Mouse (Mus musculus) forebrain, embryonic 11.5 days (tissue): ENCODE results near the gene Adprh. TPM values are rescaled to one million over a fixed set of nuclear protein-coding genes. Genes with fewer than 3 reads are reported as not detected.

ENCODE experiments used
- ATAC-seq: fragments of 200-750 bp; cut with Nextera tagmentation; replicated peaks from 2 replicates; pipeline ENCODE4 v1.8.0; 2017; ENCODE audit warnings: moderate TSS enrichment; ENCODE audit not compliant: low FRiP score
- DNase-seq: peaks from one replicate; pipeline ENCODE4 v3.0.0-alpha.2; 2017; ENCODE audit warnings: low spot score
- H3K27ac ChIP-seq: fragments of 300-500 bp; sonication (generic); 2 replicates; pipeline ENCODE4 v1.5.1; 2014; ENCODE audit warnings: low read depth, low read length
- H3K27me3 ChIP-seq: fragments of 300-500 bp; sonication (generic); 2 replicates; pipeline ENCODE4 v1.6.1; 2014; ENCODE audit warnings: mild to moderate bottlenecking, low read length, mixed read lengths; ENCODE audit not compliant: control insufficient read depth, insufficient read depth
- H3K36me3 ChIP-seq: fragments of 300-500 bp; sonication (generic); 2 replicates; pipeline ENCODE4 v1.6.1; 2014; ENCODE audit warnings: mild to moderate bottlenecking, low read length, moderate library complexity, mixed read lengths; ENCODE audit not compliant: control insufficient read depth, insufficient read depth
- H3K4me1 ChIP-seq: fragments of 300-500 bp; sonication (generic); replicated peaks from 2 replicates; pipeline ENCODE4 v1.6.1; 2014; ENCODE audit warnings: low read length, mixed read lengths; ENCODE audit not compliant: control insufficient read depth, insufficient read depth
- H3K4me2 ChIP-seq: fragments of 300-500 bp; sonication (generic); 2 replicates; pipeline ENCODE4 v1.6.1; 2014; ENCODE audit warnings: low read depth, mild to moderate bottlenecking, low read length, moderate library complexity, mixed read lengths; ENCODE audit not compliant: severe bottlenecking
- H3K4me3 ChIP-seq: fragments of 300-500 bp; sonication (generic); 2 replicates; pipeline ENCODE4 v1.5.1; 2014; ENCODE audit warnings: low read depth, low read length
- H3K9ac ChIP-seq: fragments of 300-500 bp; sonication (generic); 2 replicates; pipeline ENCODE4 v1.6.1; 2014; ENCODE audit warnings: low read length
- H3K9me3 ChIP-seq: fragments of 300-500 bp; sonication (generic); 2 replicates; pipeline ENCODE4 v1.6.1; 2016; ENCODE audit warnings: low read length, mixed read lengths; ENCODE audit not compliant: control insufficient read depth
- WGBS: fragments of 180-500 bp; shearing (Covaris S2); extraction: QIAGEN DNeasy Blood & Tissue Kit; methylation state at CpG from one replicate; pipeline ENCODE4 v1.1.7; 2014; 5-methylcytosine and 5-hydroxymethylcytosine counted together
- polyA plus RNA-seq: library from polyadenylated mRNA; unstranded; fragments of >200 nt; fragmentation: Nextera tagmentation; extraction: Ambion mirVana; gene quantifications from 2 replicates; pipeline ENCODE4 v1.2.1, GENCODE M21; 2014

Adprh gene
- polyA plus RNA-seq, 1 experiment from 2014 or later = 135 TPM

DNA sequence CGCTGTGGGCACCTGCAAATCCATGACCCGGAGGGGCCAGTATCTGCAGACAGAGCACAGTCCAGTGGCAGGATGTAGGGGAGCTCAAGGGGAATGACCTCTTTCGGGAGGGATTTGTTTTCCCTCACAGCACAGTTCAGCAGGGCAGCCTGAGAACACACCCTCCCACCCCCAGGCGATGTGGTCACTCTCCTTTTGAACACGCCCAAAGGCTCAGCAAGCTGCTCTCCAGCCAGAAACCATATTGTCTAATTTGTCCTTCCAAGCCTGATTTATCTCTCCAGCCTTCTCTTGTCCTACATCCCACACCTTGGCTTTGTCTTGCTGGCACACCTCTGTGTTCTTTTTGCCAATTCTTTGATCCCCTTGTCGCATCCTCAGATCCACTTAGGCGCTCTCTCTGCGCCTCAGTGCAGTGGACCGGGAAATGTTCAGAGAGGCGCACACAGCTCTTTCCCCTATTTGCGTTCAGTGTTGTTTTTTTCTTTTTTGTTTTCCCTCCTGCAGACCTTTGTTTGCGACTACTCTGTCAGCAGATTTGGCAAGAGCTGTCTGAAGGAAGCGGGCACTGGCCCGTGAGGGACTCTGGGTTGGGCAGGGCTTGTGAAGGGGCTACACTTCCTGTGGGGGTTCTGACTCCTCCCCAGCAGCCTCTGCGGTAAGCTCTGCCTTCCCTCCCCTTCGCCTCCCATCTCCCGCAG, 52.8 kb downstream of the Adprh start:
- Histone ChIP-seq H3K36me3 (no peaks in the 10 kb centered on the region), H3K27me3 (no peaks in the 10 kb centered on the region), H3K4me3 (peak overlapping the region; percentile 20), H3K9ac (peak overlapping the region; percentile 37), H3K27ac (peak overlapping the region; percentile 34; the same call in 1 of the 2 replicates), H3K4me1 (peaks cover 9% of the 10 kb centered on the region; the same call in 1 of the 2 replicates), H3K9me3 (no peaks in the 10 kb centered on the region), H3K4me2 (peak overlapping the region; percentile 54)
- 9% methylated on average over 17 of the region's 17 CpGs for WGBS
- DNase-seq = peak; percentile 74
- ATAC-seq = peak; percentile 92

GRCm38 (mm10) chr16:38399076-38399475, 53.4 kb downstream of the Adprh start:
- Histone ChIP-seq H3K9me3 (no peaks in the 10 kb centered on the region), H3K9ac (peak overlapping the region; percentile 37; the same call in 1 of the 2 replicates), H3K27me3 (no peaks in the 10 kb centered on the region), H3K36me3 (no peaks in the 10 kb centered on the region), H3K4me2 (peak overlapping the region; percentile 54), H3K4me1 (peaks cover 9% of the 10 kb centered on the region; the same call in 1 of the 2 replicates), H3K27ac (no peak overlapping the region), H3K4me3 (no peak overlapping the region)
- DNase-seq (no peak), ATAC-seq (no peak)
- WGBS = 71% methylated on average over 3 of the region's 3 CpGs

GRCm38 (mm10) chr16:38398266-38398665, 54.2 kb downstream of the Adprh start:
- H3K4me2 ChIP-seq = no peak overlapping the region
- H3K36me3 ChIP-seq = no peaks in the 10 kb centered on the region
- no peaks in the 10 kb centered on the region for H3K9me3 ChIP-seq
- 89% methylated on average over 6 of the region's 6 CpGs for WGBS
- H3K4me1 ChIP-seq = peaks cover 9% of the 10 kb centered on the region; the same call in 1 of the 2 replicates
- no peak overlapping the region for H3K4me3 ChIP-seq
- H3K9ac ChIP-seq = no peak overlapping the region
- ATAC-seq = no peak
- DNase-seq = no peak
- H3K27me3 ChIP-seq = no peaks in the 10 kb centered on the region
- H3K27ac ChIP-seq = no peak overlapping the region

GRCm38 (mm10) chr16:38396155-38396554, 56.3 kb downstream of the Adprh start:
- WGBS = 82% methylated on average over 13 of the region's 13 CpGs
- Histone ChIP-seq H3K4me2 (no peak overlapping the region), H3K4me1 (peaks cover 9% of the 10 kb centered on the region; the same call in 1 of the 2 replicates), H3K9me3 (no peaks in the 10 kb centered on the region), H3K36me3 (no peaks in the 10 kb centered on the region), H3K4me3 (no peak overlapping the region), H3K27me3 (no peaks in the 10 kb centered on the region), H3K27ac (no peak overlapping the region), H3K9ac (no peak overlapping the region)
- DNase-seq (no peak), ATAC-seq (no peak)

- Histone ChIP-seq H3K36me3 (no peaks in the 10 kb centered on the region), H3K9ac (no peak overlapping the region), H3K4me1 (peaks cover 9% of the 10 kb centered on the region; the same call in 1 of the 2 replicates), H3K4me3 (no peak overlapping the region), H3K9me3 (no peaks in the 10 kb centered on the region), H3K4me2 (no peak overlapping the region), H3K27ac (no peak overlapping the region), H3K27me3 (no peaks in the 10 kb centered on the region)
- ATAC-seq = no peak
- 78% methylated on average over 6 of the region's 6 CpGs for WGBS
- no peak for DNase-seq
These were observed 57.3 kb downstream of the Adprh start for GRCm38 (mm10) chr16:38395060-38395730.

GRCm38 (mm10) chr16:38394191-38394618, 58.3 kb downstream of the Adprh start:
- Histone ChIP-seq H3K4me3 (no peak overlapping the region), H3K36me3 (no peaks in the 10 kb centered on the region), H3K27me3 (no peaks in the 10 kb centered on the region), H3K4me1 (peaks cover 1% of the 10 kb centered on the region; the same call in 1 of the 2 replicates), H3K9me3 (no peaks in the 10 kb centered on the region), H3K4me2 (no peak overlapping the region), H3K9ac (no peak overlapping the region), H3K27ac (no peak overlapping the region)
- no peak for DNase-seq
- 85% methylated on average over 8 of the region's 8 CpGs for WGBS
- ATAC-seq = no peak

Other genes with a start within 250 kb of the Adprh start
- gene Nr1i2, start 157.9 kb downstream of the Adprh start, polyA plus RNA-seq = not detected in 2 replicates
- 0.39 and 0.41 TPM in 2 replicates for gene Maats1, start 110.6 kb downstream of the Adprh start, polyA plus RNA-seq
- 118 and 119 TPM in 2 replicates for gene Cox17, start 105.7 kb downstream of the Adprh start, polyA plus RNA-seq
- gene Gm21987, start 105.7 kb downstream of the Adprh start, polyA plus RNA-seq = not detected in 2 replicates
- gene Popdc2, start 90.5 kb downstream of the Adprh start, polyA plus RNA-seq = 0.56 and 1.4 TPM in 2 replicates
- gene Pla1a, start 19.6 kb downstream of the Adprh start, polyA plus RNA-seq = 0.15 and 0.25 TPM in 2 replicates
- 0.45 and 0.73 TPM in 2 replicates for gene Cd80, start 2.9 kb upstream of the Adprh start, polyA plus RNA-seq
- gene Timmdc1, start 70.0 kb upstream of the Adprh start, polyA plus RNA-seq = 30.2 and 31.3 TPM in 2 replicates
- 72.4 and 75.5 TPM in 2 replicates for gene Poglut1, start 97.6 kb upstream of the Adprh start, polyA plus RNA-seq
- gene Tmem39a, start 106.0 kb upstream of the Adprh start, polyA plus RNA-seq = 77.6 and 85.0 TPM in 2 replicates